Mouse (Mus musculus) left cerebral cortex, adult 2 months (tissue): ENCODE results near the gene Clybl. TPM values are rescaled to one million over a fixed set of nuclear protein-coding genes. Genes with fewer than 3 reads are reported as not detected.

Experiments
- DNase-seq, 2 experiments: peaks; one replicate each; pipeline ENCODE4 v3.0.0; 2021 to 2022; ENCODE audit warnings: low spot score in 2 of 2, mixed read lengths in 1 of 2; ENCODE audit errors: extremely low spot score in 1 of 2
- H3K27ac ChIP-seq: fragments of 200-600 bp; 2 replicates; pipeline ENCODE4 v1.8.1; 2022
- H3K4me3 ChIP-seq: fragments of 200-600 bp; 2 replicates; pipeline ENCODE4 v1.8.1; 2022
- CTCF ChIP-seq: fragments of 200-600 bp; IDR thresholded peaks from 2 replicates; pipeline ENCODE4 v1.8.1; 2022; ENCODE audit warnings: antibody characterized with exemption, mild to moderate bottlenecking, moderate library complexity
- intact Hi-C: fragments of 180-260 bp; cut with DNase I; formaldehyde crosslinking; loops from one replicate; pipeline ENCODE4 v1.15.1; 2025
- long read RNA-seq, 2 experiments: library from polyadenylated mRNA; stranded (forward); transcript quantifications; one replicate each; pipeline ENCODE4 v2.0.0; 2021; ENCODE audit warnings: borderline mapping rate in 2 of 2
- total RNA-seq, 2 experiments: library from RNA; stranded (reverse); gene quantifications; 2 replicates each; pipeline ENCODE4 v1.2.3; 2021

Clybl gene
- 10 to 100 TPM; 24.7 to 25.6 TPM for total RNA-seq
- long read RNA-seq, experiment 1, transcript Clybl-201 (8 exons, 1,231 nt): major isoform, 20 of 33 reads
- long read RNA-seq, experiment 1, partial matches to known transcripts: 5 of 33 reads
- long read RNA-seq, experiment 1, other reads (novel, unspliced or antisense): 8 of 33 reads
- long read RNA-seq, experiment 2, transcript Clybl-201 (8 exons, 1,231 nt): major isoform, 20 of 36 reads
- long read RNA-seq, experiment 2, partial matches to known transcripts: 7 of 36 reads
- long read RNA-seq, experiment 2, other reads (novel, unspliced or antisense): 9 of 36 reads

- intact Hi-C loops: no loop called here
- peak within 1 kb of the TSS; percentile 91 for H3K27ac ChIP-seq
- DNase-seq: peak; percentile 91 to 96
- TF ChIP-seq CTCF: no peak
- H3K4me3 ChIP-seq: peak within 1 kb of the TSS; percentile 66
These were observed at the start of gene Clybl for GRCm38 (mm10) chr14:122181078-122181814. TSS of gene Clybl (plus strand) at chr14:122181704.

DNA sequence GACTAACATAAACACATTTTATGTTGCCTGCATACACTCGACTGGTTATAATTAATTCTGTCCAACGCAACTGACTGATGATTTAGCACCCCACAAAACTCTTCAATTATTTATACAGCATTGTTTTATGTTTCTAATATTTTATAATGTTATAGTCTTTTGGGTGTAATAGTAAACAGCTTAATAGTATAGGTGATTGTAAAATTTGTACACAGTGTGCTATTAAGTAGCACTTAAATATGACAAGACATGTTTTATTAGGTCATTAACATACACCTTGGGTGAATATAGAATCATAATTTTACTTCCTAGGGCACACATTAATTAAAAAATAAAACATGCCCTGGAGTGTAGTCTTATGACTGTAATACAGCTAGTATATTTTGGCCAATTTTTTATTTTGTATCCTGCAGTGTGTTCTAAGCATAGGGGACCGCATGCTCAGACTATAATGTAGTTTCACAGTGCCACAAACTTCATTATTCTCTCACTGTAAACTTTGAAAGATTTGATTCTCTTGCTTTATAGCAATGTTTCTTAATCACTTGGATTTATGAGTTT is 45.1 kb upstream of the Clybl start:
- intact Hi-C loops: no loop called here
- DNase-seq: no peak
- Histone ChIP-seq H3K27ac (no peak overlapping the region), H3K4me3 (no peak overlapping the region)
- TF ChIP-seq CTCF: no peak

DNA sequence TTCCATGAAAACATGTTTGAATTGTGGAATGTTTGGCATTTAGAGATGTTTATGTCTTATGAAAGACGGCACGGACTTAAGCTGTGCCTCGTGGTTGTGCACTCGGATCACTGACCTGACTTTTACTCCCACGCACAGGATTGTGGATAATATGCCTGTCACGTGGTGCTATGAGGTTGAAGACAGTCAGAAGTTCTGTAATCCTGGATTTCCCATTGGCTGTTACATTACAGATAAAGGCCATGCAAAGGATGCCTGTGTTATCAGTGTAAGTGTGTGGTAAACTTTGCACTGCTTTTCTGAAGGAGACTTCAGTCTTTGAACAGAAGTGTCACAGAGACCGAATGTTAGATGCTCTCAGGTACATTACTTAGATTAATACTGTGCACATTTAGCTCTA is 44.3 kb upstream of the Clybl start:
- TF ChIP-seq CTCF: no peak
- Histone ChIP-seq H3K27ac (no peak overlapping the region), H3K4me3 (no peak overlapping the region)
- no peak for DNase-seq
- intact Hi-C loops: no loop called here

GRCm38 (mm10) chr14:122140126-122140525 is 41.4 kb upstream of the Clybl start:
- intact Hi-C loops: no loop called here
- H3K27ac ChIP-seq: no peak overlapping the region
- no peak for DNase-seq
- no peak for TF ChIP-seq CTCF
- no peak overlapping the region for H3K4me3 ChIP-seq

DNA sequence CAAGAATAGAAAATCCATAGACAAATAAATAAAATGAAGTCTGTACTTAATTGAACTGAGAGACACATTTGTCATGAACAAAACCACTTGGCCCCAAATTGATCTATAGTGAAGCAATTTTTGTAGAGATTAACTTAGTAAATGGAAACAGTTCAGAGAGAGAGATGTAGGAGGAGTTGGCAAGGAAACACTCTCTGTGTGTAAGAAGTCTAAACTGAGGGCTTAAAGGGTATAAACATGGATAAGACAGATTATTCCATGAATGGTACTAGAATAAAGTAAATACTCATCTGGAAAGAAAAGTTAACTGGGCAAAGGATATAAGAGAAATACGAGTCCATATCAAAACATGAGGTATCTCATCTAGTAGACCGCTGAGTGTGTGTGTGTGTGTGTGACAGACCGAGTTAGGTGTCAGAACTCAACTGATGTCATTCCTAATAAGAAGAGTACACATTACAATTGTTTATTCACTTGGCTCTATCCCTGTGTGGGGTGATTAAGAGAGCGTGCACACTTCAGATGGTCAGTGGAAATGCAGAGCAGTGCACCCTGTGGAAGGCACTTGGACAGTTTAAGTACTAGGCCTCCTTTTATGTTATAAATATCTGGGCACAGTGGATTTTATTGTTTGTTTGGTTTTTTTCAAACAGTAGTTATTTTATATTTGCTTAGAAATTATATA is 37.8 kb upstream of the Clybl start:
- intact Hi-C loops: no loop called here
- no peak for DNase-seq
- no peak for TF ChIP-seq CTCF
- Histone ChIP-seq H3K4me3 (no peak overlapping the region), H3K27ac (no peak overlapping the region)

DNA sequence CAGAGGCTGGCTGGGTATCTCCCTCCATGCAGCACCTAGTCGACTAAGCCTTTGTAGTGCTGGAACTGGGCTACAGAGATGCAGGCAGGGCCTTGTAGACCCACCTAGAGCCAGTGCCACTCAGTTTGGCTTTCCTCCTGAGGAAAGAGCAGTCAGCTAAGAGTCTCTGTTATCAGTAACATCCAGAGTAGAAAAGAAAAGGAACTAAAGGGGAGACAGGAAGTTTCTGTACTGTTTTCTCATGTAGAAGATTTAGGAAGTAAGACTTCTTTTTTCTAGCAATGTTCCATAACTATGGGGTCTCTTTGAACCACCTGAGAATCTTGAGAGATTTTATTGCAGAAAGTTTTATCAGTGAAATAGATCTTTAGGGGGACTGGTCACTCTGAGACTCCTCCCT is 36.1 kb upstream of the Clybl start:
- no peak for TF ChIP-seq CTCF
- intact Hi-C loops: no loop called here

DNA sequence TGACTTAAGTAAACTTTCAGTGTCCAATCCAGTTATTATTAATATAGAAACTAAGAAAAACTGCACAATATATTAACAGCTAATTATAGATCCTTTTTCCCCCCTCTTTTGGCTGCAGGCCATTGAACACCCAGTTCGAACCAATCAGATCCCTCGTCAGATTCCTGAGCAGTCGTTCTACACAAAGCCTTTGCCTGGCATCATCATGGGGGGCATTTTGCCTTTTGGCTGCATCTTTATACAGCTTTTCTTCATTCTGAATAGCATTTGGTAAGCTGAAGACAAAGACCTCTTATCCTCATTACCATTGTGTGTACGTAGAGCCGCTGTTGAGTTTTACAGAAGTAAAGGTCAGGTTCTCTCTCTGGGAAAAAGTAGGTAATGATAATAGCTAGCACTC is 30.9 kb upstream of the Clybl start:
- intact Hi-C loops: no loop called here
- H3K4me3 ChIP-seq: no peak overlapping the region
- DNase-seq: no peak
- no peak for TF ChIP-seq CTCF
- H3K27ac ChIP-seq: no peak overlapping the region

More for the DNA sequence above, 36.1 kb upstream of the Clybl start:
- DNase-seq: no peak
- no peak overlapping the region for H3K4me3 ChIP-seq
- no peak overlapping the region for H3K27ac ChIP-seq

GRCm38 (mm10) chr14:122157738-122158137 is 23.8 kb upstream of the Clybl start:
- DNase-seq: no peak
- Histone ChIP-seq H3K4me3 (no peak overlapping the region), H3K27ac (no peak overlapping the region)
- TF ChIP-seq CTCF: no peak
- intact Hi-C loops: no loop called here

DNA sequence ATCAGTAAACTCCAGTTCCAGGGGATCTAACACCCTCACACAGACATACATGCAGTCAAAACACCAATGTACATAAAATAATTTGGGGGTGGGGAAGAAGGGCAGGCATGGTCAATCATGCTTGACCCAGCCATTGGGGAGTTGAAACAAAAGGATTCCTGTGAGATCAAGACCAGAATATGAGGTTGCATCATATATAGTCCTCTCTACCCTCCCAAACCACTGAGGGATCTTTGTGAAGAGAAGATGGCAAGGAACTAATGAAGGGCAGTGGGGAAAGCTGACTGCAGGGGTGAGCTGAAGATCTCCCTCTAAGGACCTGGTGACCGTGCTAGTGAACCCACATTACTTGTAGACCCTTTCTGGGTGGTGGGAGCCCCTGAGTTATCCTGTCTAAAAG is 20.6 kb upstream of the Clybl start:
- DNase-seq: no peak
- H3K4me3 ChIP-seq: no peak overlapping the region
- intact Hi-C loops: no loop called here
- no peak overlapping the region for H3K27ac ChIP-seq
- TF ChIP-seq CTCF: no peak

- no peak overlapping the region for H3K4me3 ChIP-seq
- no peak for TF ChIP-seq CTCF
- no peak overlapping the region for H3K27ac ChIP-seq
- no peak for DNase-seq
- intact Hi-C loops: no loop called here
These were observed 12.6 kb upstream of the Clybl start for GRCm38 (mm10) chr14:122168912-122169311.

- intact Hi-C loops: no loop called here
- no peak overlapping the region for H3K27ac ChIP-seq
These were observed 11.2 kb upstream of the Clybl start for GRCm38 (mm10) chr14:122170202-122170781.

DNA sequence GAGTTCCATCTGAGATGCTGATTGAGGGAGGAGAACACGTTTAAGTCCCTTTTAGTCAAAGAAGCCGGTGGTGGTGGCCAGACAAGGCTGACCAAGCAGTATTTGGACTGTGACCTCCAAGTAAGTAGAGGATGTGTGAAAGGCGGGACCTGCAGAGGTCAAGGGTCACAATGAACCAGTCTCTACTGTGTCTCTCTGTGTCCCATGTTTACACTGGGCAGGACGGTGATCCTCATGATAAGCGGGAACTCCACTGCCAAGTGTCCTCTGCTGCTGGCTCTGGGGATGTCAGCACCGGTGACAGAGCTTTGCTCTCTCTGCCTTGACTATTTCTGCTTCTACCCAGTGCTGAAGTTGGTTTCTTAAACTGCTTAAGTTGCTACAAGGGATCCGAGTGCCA is 10.5 kb upstream of the Clybl start:
- intact Hi-C loops: no loop called here
- Histone ChIP-seq H3K4me3 (no peak overlapping the region), H3K27ac (no peak overlapping the region)
- TF ChIP-seq CTCF: no peak
- no peak for DNase-seq

More at GRCm38 (mm10) chr14:122170202-122170781, 11.2 kb upstream of the Clybl start:
- no peak overlapping the region for H3K4me3 ChIP-seq
- TF ChIP-seq CTCF: no peak
- no peak for DNase-seq
